Mouse (Mus musculus): Measurements from ENCODE around the gene Pi4ka.

Gene Pi4ka

GRCm38 (mm10) chr16:17276164-17277151 is 129.7 kb downstream of the Pi4ka start:
- in situ Hi-C loops (cut with MboI, MseI): no loop called here

- in situ Hi-C loops (cut with MboI, MseI): no loop called here
Measured at GRCm38 (mm10) chr16:17275721-17276120, 130.4 kb downstream of the Pi4ka start, which contains the start of gene Tmem191c. Gene Tmem191c, plus strand, starts transcription at chr16:17276077.

- in situ Hi-C loops (cut with MboI, MseI): loop anchor here (5.0 kb wide), 1 partner anchor 65 kb away; the partner anchor contains the start of gene Rimbp3
Measured at GRCm38 (mm10) chr16:17271856-17272255, 134.3 kb downstream of the Pi4ka start.

- in situ Hi-C loops (cut with MboI, MseI): loop anchor here (5.0 kb wide), 1 partner anchor 64 kb away; the partner anchor contains the start of gene Rimbp3
Measured at GRCm38 (mm10) chr16:17271124-17271523, 135.0 kb downstream of the Pi4ka start.

- in situ Hi-C loops (cut with MboI, MseI): loop anchor here (5.0 kb wide), 1 partner anchor 63 kb away; the partner anchor contains the start of gene Rimbp3
Measured at GRCm38 (mm10) chr16:17269872-17270271, 136.2 kb downstream of the Pi4ka start.

- in situ Hi-C loops (cut with MboI, MseI): no loop called here
Measured at GRCm38 (mm10) chr16:17267937-17268336, 138.2 kb downstream of the Pi4ka start.

GRCm38 (mm10) chr16:17266113-17266512 is 140.0 kb downstream of the Pi4ka start:
- in situ Hi-C loops (cut with MboI, MseI): no loop called here

GRCm38 (mm10) chr16:17261341-17261740 is 144.8 kb downstream of the Pi4ka start:
- in situ Hi-C loops (cut with MboI, MseI): no loop called here

GRCm38 (mm10) chr16:17258917-17259316 is 147.2 kb downstream of the Pi4ka start:
- in situ Hi-C loops (cut with MboI, MseI): no loop called here

- in situ Hi-C loops (cut with MboI, MseI): no loop called here
Measured at GRCm38 (mm10) chr16:17257359-17257821, 148.7 kb downstream of the Pi4ka start.

GRCm38 (mm10) chr16:17255270-17255669 is 150.8 kb downstream of the Pi4ka start:
- in situ Hi-C loops (cut with MboI, MseI): no loop called here

GRCm38 (mm10) chr16:17254005-17254597 is 152.0 kb downstream of the Pi4ka start:
- in situ Hi-C loops (cut with MboI, MseI): no loop called here

- in situ Hi-C loops (cut with MboI, MseI): no loop called here
Measured at GRCm38 (mm10) chr16:17252841-17253240, 153.3 kb downstream of the Pi4ka start.

- in situ Hi-C loops (cut with MboI, MseI): no loop called here
Measured at GRCm38 (mm10) chr16:17252086-17252726, 153.9 kb downstream of the Pi4ka start.

- in situ Hi-C loops (cut with MboI, MseI): no loop called here
Measured at GRCm38 (mm10) chr16:17251539-17251938, 154.6 kb downstream of the Pi4ka start.

GRCm38 (mm10) chr16:17249135-17249534 is 157.0 kb downstream of the Pi4ka start:
- in situ Hi-C loops (cut with MboI, MseI): no loop called here

GRCm38 (mm10) chr16:17247727-17248126 is 158.4 kb downstream of the Pi4ka start:
- in situ Hi-C loops (cut with MboI, MseI): no loop called here

GRCm38 (mm10) chr16:17244996-17245395 is 161.1 kb downstream of the Pi4ka start:
- in situ Hi-C loops (cut with MboI, MseI): no loop called here

GRCm38 (mm10) chr16:17243731-17244130 is 162.4 kb downstream of the Pi4ka start:
- in situ Hi-C loops (cut with MboI, MseI): no loop called here

GRCm38 (mm10) chr16:17239409-17239808 is 166.7 kb downstream of the Pi4ka start:
- in situ Hi-C loops (cut with MboI, MseI): no loop called here

GRCm38 (mm10) chr16:17237634-17238033 is 168.5 kb downstream of the Pi4ka start:
- in situ Hi-C loops (cut with MboI, MseI): no loop called here
